ENCODE assay signal across 9 mouse cellular contexts in genomic region chr17:35243086-35243485, GRCm38 (mm10). TPM values are rescaled to one million over a fixed set of nuclear protein-coding genes. Genes with fewer than 3 reads are reported as not detected.
A peak's percentile ranks its signal among the peaks of the same experiment; 100 is the strongest.
DNase-seq lines count a peak whose midpoint lies in the region; ATAC-seq lines count a peak whose summit lies in the region.
"Had no signal": no experiment of that assay in that cellular context is flagged by ENCODE, and none has a peak within 500 bp of the region (broad histone marks: within the 10 kb centered on the region; RNA-seq: fewer than 3 reads in every experiment).

No protein-coding gene starts in this region.

- DNase-seq in thymus, postnatal 0 days (ENCODE audit: low spot score): peak; percentile 43
- DNase-seq in thymus, postnatal 10 days (ENCODE audit: low spot score in 2 of 2): no peak
- DNase-seq in lung, postnatal 10 days: peak; percentile 76
- DNase-seq in right cerebral cortex, postnatal 4 days: peak; percentile 61
- DNase-seq in urinary bladder, adult 2 months (ENCODE audit: low spot score): no peak

- peak overlapping the region; percentile 99 for H3K9ac ChIP-seq in heart, embryonic 12.5 days
- peak overlapping the region; percentile 99 for H3K9ac ChIP-seq in kidney, embryonic 16.5 days (replicated peaks; ENCODE audit: low read length)

- H3K9me3 ChIP-seq in heart, embryonic 12.5 days (replicated peaks): no peaks in the 10 kb centered on the region
- H3K9me3 ChIP-seq in kidney, embryonic 16.5 days (ENCODE audit: low read length): no peaks in the 10 kb centered on the region

- WGBS in heart, embryonic 12.5 days: 13% methylated on average over 16 of the region's 16 CpGs
- WGBS in kidney, embryonic 16.5 days: under 1% methylated on average over 16 of the region's 16 CpGs

- H3K27ac ChIP-seq in heart, embryonic 12.5 days (ENCODE audit: poor library complexity, severe bottlenecking): peak overlapping the region; percentile 99
- peak overlapping the region; percentile 99 for H3K27ac ChIP-seq in kidney, embryonic 16.5 days (ENCODE audit: low read length)

- H3K4me3 ChIP-seq in heart, embryonic 12.5 days: peak overlapping the region; percentile 89
- peak overlapping the region; percentile 94 for H3K4me3 ChIP-seq in kidney, embryonic 16.5 days (ENCODE audit: low read length)

- no peaks in the 10 kb centered on the region for H3K27me3 ChIP-seq in heart, embryonic 12.5 days (replicated peaks)
- no peaks in the 10 kb centered on the region for H3K27me3 ChIP-seq in kidney, embryonic 16.5 days (ENCODE audit: insufficient read depth, low read length)

- H3K36me3 ChIP-seq in heart, embryonic 12.5 days: peaks cover 51% of the 10 kb centered on the region
- H3K36me3 ChIP-seq in kidney, embryonic 16.5 days (ENCODE audit: insufficient read depth, low read length): peaks cover 51% of the 10 kb centered on the region

- ATAC-seq in common myeloid progenitor, adult 5-6 weeks (replicated peaks; ENCODE audit: low read depth, poor library complexity, severe bottlenecking): 0 out of 2 replicates have a peak, but pooled peaks have one; percentile 4
- ATAC-seq in heart, embryonic 12.5 days (ENCODE audit: insufficient number of reproducible peaks, low FRiP score): no peak
- ATAC-seq in kidney, embryonic 16.5 days (ENCODE audit: low FRiP score, low TSS enrichment): no peak

- peak overlapping the region; percentile 95 for H3K4me2 ChIP-seq in heart, embryonic 12.5 days
- peak overlapping the region; percentile 81 for H3K4me2 ChIP-seq in kidney, embryonic 16.5 days (replicated peaks; ENCODE audit: low read depth, low read length)

- peaks cover 46% of the 10 kb centered on the region for H3K4me1 ChIP-seq in heart, embryonic 12.5 days (replicated peaks)
- peaks cover 55% of the 10 kb centered on the region for H3K4me1 ChIP-seq in kidney, embryonic 16.5 days (ENCODE audit: insufficient read depth, low read length)

RNA-seq across cellular contexts. Expression of gene Ddx39b, which starts 1.5 kb away (rescaled TPM):
- polyA plus RNA-seq in thymus, postnatal 0 days (2015; fragmentation: Nextera tagmentation; extraction: Ambion mirVana): 423 and 446 TPM in 2 replicates
- total RNA-seq in common myeloid progenitor, adult 5-6 weeks (2017): 199 and 218 TPM in 2 replicates
- 282 and 285 TPM in 2 replicates for polyA plus RNA-seq in heart, embryonic 12.5 days (2016; fragmentation: Nextera tagmentation; extraction: Ambion mirVana)
- 553 and 556 TPM in 2 replicates for polyA plus RNA-seq in kidney, embryonic 16.5 days (2015; fragmentation: Nextera tagmentation; extraction: Ambion mirVana)
- 314 and 350 TPM in 2 replicates for polyA plus RNA-seq in urinary bladder, adult 2 months (2012; rRNA removed)

RNA-seq across cellular contexts. Expression of gene Nfkbil1, which starts 7.5 kb away (rescaled TPM):
- 14.0 and 16.8 TPM in 2 replicates for polyA plus RNA-seq in thymus, postnatal 0 days (2015; fragmentation: Nextera tagmentation; extraction: Ambion mirVana)
- total RNA-seq in common myeloid progenitor, adult 5-6 weeks (2017): 5.2 and 7.0 TPM in 2 replicates
- polyA plus RNA-seq in heart, embryonic 12.5 days (2016; fragmentation: Nextera tagmentation; extraction: Ambion mirVana): 9.0 and 9.8 TPM in 2 replicates
- 11.6 TPM in 2 replicates for polyA plus RNA-seq in kidney, embryonic 16.5 days (2015; fragmentation: Nextera tagmentation; extraction: Ambion mirVana)
- polyA plus RNA-seq in urinary bladder, adult 2 months (2012; rRNA removed): 14.0 and 15.4 TPM in 2 replicates

RNA-seq across cellular contexts. Expression of gene Atp6v1g2, which starts 9.6 kb away (rescaled TPM):
- 1.3 and 1.8 TPM in 2 replicates for polyA plus RNA-seq in thymus, postnatal 0 days (2015; fragmentation: Nextera tagmentation; extraction: Ambion mirVana)
- 1.6 and 1.8 TPM in 2 replicates for total RNA-seq in common myeloid progenitor, adult 5-6 weeks (2017)
- 10.0 and 12.5 TPM in 2 replicates for polyA plus RNA-seq in heart, embryonic 12.5 days (2016; fragmentation: Nextera tagmentation; extraction: Ambion mirVana)
- polyA plus RNA-seq in kidney, embryonic 16.5 days (2015; fragmentation: Nextera tagmentation; extraction: Ambion mirVana): 5.8 and 8.5 TPM in 2 replicates
- polyA plus RNA-seq in urinary bladder, adult 2 months (2012; rRNA removed): 11.9 and 14.5 TPM in 2 replicates

RNA-seq across cellular contexts. Expression of gene H2-D1, which starts 19.4 kb away (rescaled TPM):
- polyA plus RNA-seq in thymus, postnatal 0 days (2015; fragmentation: Nextera tagmentation; extraction: Ambion mirVana): 441 and 555 TPM in 2 replicates
- 427 and 466 TPM in 2 replicates for total RNA-seq in common myeloid progenitor, adult 5-6 weeks (2017)
- polyA plus RNA-seq in heart, embryonic 12.5 days (2016; fragmentation: Nextera tagmentation; extraction: Ambion mirVana): 30.2 and 32.8 TPM in 2 replicates
- polyA plus RNA-seq in kidney, embryonic 16.5 days (2015; fragmentation: Nextera tagmentation; extraction: Ambion mirVana): 73.6 and 87.2 TPM in 2 replicates
- 589 and 606 TPM in 2 replicates for polyA plus RNA-seq in urinary bladder, adult 2 months (2012; rRNA removed)

RNA-seq across cellular contexts. Expression of gene Gm16181, which starts 22.5 kb away (rescaled TPM):
- polyA plus RNA-seq in thymus, postnatal 0 days (2015; fragmentation: Nextera tagmentation; extraction: Ambion mirVana): 0.26 and 0.69 TPM in 2 replicates
- not detected in 2 replicates for total RNA-seq in common myeloid progenitor, adult 5-6 weeks (2017)
- polyA plus RNA-seq in heart, embryonic 12.5 days (2016; fragmentation: Nextera tagmentation; extraction: Ambion mirVana): 0.55 TPM in 1 of 2 replicates, not detected in the other
- polyA plus RNA-seq in kidney, embryonic 16.5 days (2015; fragmentation: Nextera tagmentation; extraction: Ambion mirVana): 0.56 and 0.62 TPM in 2 replicates
- polyA plus RNA-seq in urinary bladder, adult 2 months (2012; rRNA removed): 0.18 TPM in 1 of 2 replicates, not detected in the other
- polyA plus RNA-seq: frontal cortex, adult 2 months had no signal

Comparison
In these comparisons a context has a peak if more than half of its experiments do, and no peak if none do; other contexts are left out.
1. DNase-seq: peak in thymus, postnatal 0 days (single experiment), lung, postnatal 10 days (single experiment) and right cerebral cortex, postnatal 4 days (single experiment); none in thymus, postnatal 10 days (0 of 2) and urinary bladder, adult 2 months (single experiment).